ENCODE assay signal across 12 mouse cellular contexts in the genomic region with DNA sequence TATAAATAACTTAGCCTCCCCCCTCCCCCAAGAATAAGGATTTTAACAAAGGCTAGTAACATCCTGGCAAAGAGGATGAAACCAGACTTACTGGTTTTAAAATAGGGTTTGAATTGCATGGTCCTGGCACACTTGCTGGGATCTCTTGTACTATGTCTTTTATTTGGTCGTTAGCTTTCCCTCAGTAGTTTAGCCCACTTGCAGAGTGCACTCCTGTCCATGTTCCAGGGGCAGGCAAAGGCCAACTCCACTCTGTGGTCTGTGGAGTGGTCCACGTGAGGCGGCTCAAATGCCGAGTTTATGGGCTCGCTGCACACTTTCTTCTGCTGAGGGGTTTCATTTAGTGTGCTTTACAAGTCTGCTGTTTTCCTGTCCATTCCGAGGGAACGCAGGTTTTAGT. TPM values are rescaled to one million over a fixed set of nuclear protein-coding genes. Genes with fewer than 3 reads are reported as not detected.
DNase-seq lines count a peak whose midpoint lies in the region; ATAC-seq and TF ChIP-seq lines count a peak whose summit lies in the region.
"Had no signal": no experiment of that assay in that cellular context is flagged by ENCODE, and none has a peak within 500 bp of the region (broad histone marks: within the 10 kb centered on the region; RNA-seq: fewer than 3 reads in every experiment).

No protein-coding gene starts in this region.

- TF ChIP-seq CTCF in hindbrain, postnatal 0 days (IDR thresholded peaks at IDR 0.05; ENCODE audit: low read depth), result no peak
- no peak for TF ChIP-seq CTCF in lung, adult 2 months (IDR thresholded peaks at IDR 0.05; ENCODE audit: insufficient read depth, low read length)
- TF ChIP-seq CTCF in cerebellum, adult 2 months (IDR thresholded peaks at IDR 0.05; ENCODE audit: borderline replicate concordance, insufficient read depth, low read depth, low read length), result no peak

- no peaks in the 10 kb centered on the region for H3K27me3 ChIP-seq in hindbrain, postnatal 0 days (ENCODE audit: insufficient read depth, low read length)
- H3K27me3 ChIP-seq in hindbrain, embryonic 13.5 days, result no peaks in the 10 kb centered on the region
- H3K27me3 ChIP-seq in embryonic facial prominence, embryonic 14.5 days (replicated peaks; ENCODE audit: control insufficient read depth, insufficient read depth, low read length), result no peaks in the 10 kb centered on the region
- no peaks in the 10 kb centered on the region for H3K27me3 ChIP-seq in kidney, embryonic 16.5 days (ENCODE audit: insufficient read depth, low read length)
- H3K27me3 ChIP-seq in cerebellum, adult 2 months (ENCODE audit: control insufficient read depth, insufficient read depth, low read length), result no peaks in the 10 kb centered on the region
- H3K27me3 ChIP-seq: embryonic facial prominence, embryonic 12.5 days; midbrain, embryonic 12.5 days had no signal

- no peak for DNase-seq in hindbrain, postnatal 0 days (ENCODE audit: low spot score)
- DNase-seq in embryonic facial prominence, embryonic 14.5 days (ENCODE audit: low spot score), result peak; percentile 45
- DNase-seq in lung, adult 2 months, result peak; percentile 38
- DNase-seq in cerebellum, adult 2 months, result no peak
- no peak for DNase-seq in gastrocnemius, adult 18-20 months (ENCODE audit: low spot score)
- DNase-seq: cerebellum, postnatal 25 days; right cerebral cortex, postnatal 25 days had no signal

- no peak overlapping the region for H3K4me3 ChIP-seq in hindbrain, postnatal 0 days (ENCODE audit: low read length)
- no peak overlapping the region for H3K4me3 ChIP-seq in hindbrain, embryonic 13.5 days
- no peak overlapping the region for H3K4me3 ChIP-seq in embryonic facial prominence, embryonic 14.5 days (ENCODE audit: low read depth, low read length)
- no peak overlapping the region for H3K4me3 ChIP-seq in kidney, embryonic 16.5 days (ENCODE audit: low read length)
- H3K4me3 ChIP-seq in lung, adult 2 months (replicated peaks; ENCODE audit: extremely low read depth, low read depth, low read length), result no peak overlapping the region
- no peak overlapping the region for H3K4me3 ChIP-seq in cerebellum, adult 2 months (replicated peaks; ENCODE audit: insufficient read depth, low read depth, low read length)
- H3K4me3 ChIP-seq: embryonic facial prominence, embryonic 12.5 days; midbrain, embryonic 12.5 days had no signal

- no peak overlapping the region for H3K27ac ChIP-seq in hindbrain, postnatal 0 days
- H3K27ac ChIP-seq in hindbrain, embryonic 13.5 days, result no peak overlapping the region
- H3K27ac ChIP-seq in embryonic facial prominence, embryonic 14.5 days (replicated peaks; ENCODE audit: low read depth, low read length), result no peak overlapping the region
- 0 out of 2 replicates have a peak overlapping the region, but pooled peaks have one; percentile 10 for H3K27ac ChIP-seq in kidney, embryonic 16.5 days (ENCODE audit: low read length)
- H3K27ac ChIP-seq in cerebellum, adult 2 months (ENCODE audit: insufficient read depth, low read length), result no peak overlapping the region
- H3K27ac ChIP-seq: embryonic facial prominence, embryonic 12.5 days; midbrain, embryonic 12.5 days had no signal

- H3K4me2 ChIP-seq in hindbrain, postnatal 0 days (ENCODE audit: low read depth, low read length), result peak overlapping the region; percentile 96
- H3K4me2 ChIP-seq in hindbrain, embryonic 13.5 days, result no peak overlapping the region
- 0 out of 2 replicates have a peak overlapping the region, but pooled peaks have one; percentile 19 for H3K4me2 ChIP-seq in embryonic facial prominence, embryonic 14.5 days (ENCODE audit: low read depth, low read length)
- H3K4me2 ChIP-seq in kidney, embryonic 16.5 days (replicated peaks; ENCODE audit: low read depth, low read length), result peak overlapping the region; percentile 12; the same call in 1 of the 2 replicates
- H3K4me2 ChIP-seq: liver, embryonic 11.5 days; midbrain, embryonic 12.5 days had no signal

- no peak for ATAC-seq in hindbrain, postnatal 0 days
- no peak for ATAC-seq in hindbrain, embryonic 13.5 days (ENCODE audit: low FRiP score)
- ATAC-seq in embryonic facial prominence, embryonic 14.5 days (ENCODE audit: low read depth), result no peak
- no peak for ATAC-seq in kidney, embryonic 16.5 days (ENCODE audit: low FRiP score, low TSS enrichment)

- 0 out of 2 replicates have a peak overlapping the region, but pooled peaks have one; percentile 19 for H3K9ac ChIP-seq in hindbrain, postnatal 0 days (replicated peaks; ENCODE audit: low read length)
- no peak overlapping the region for H3K9ac ChIP-seq in hindbrain, embryonic 13.5 days
- no peak overlapping the region for H3K9ac ChIP-seq in embryonic facial prominence, embryonic 14.5 days (ENCODE audit: low read depth, low read length)
- H3K9ac ChIP-seq in kidney, embryonic 16.5 days (replicated peaks; ENCODE audit: low read length), result 0 out of 2 replicates have a peak overlapping the region, but pooled peaks have one; percentile 26
- H3K9ac ChIP-seq: embryonic facial prominence, embryonic 12.5 days; midbrain, embryonic 12.5 days had no signal

- WGBS in hindbrain, postnatal 0 days, result 64% methylated on average over 7 of the region's 7 CpGs
- 82% methylated on average over 7 of the region's 7 CpGs for WGBS in hindbrain, embryonic 13.5 days
- 68% methylated on average over 7 of the region's 7 CpGs for WGBS in embryonic facial prominence, embryonic 14.5 days
- 54% methylated on average over 7 of the region's 7 CpGs for WGBS in kidney, embryonic 16.5 days
- 64% methylated on average over 7 of the region's 7 CpGs for WGBS in lung, adult 2 months
- WGBS in cerebellum, adult 2 months, result 54% methylated on average over 7 of the region's 7 CpGs

- H3K4me1 ChIP-seq in hindbrain, postnatal 0 days (ENCODE audit: insufficient read depth, low read length), result peaks cover 23% of the 10 kb centered on the region
- H3K4me1 ChIP-seq in hindbrain, embryonic 13.5 days (replicated peaks), result peaks cover 32% of the 10 kb centered on the region
- peaks cover 24% of the 10 kb centered on the region for H3K4me1 ChIP-seq in embryonic facial prominence, embryonic 14.5 days (ENCODE audit: control insufficient read depth, insufficient read depth, low read length)
- H3K4me1 ChIP-seq in kidney, embryonic 16.5 days (ENCODE audit: insufficient read depth, low read length), result peaks cover 39% of the 10 kb centered on the region
- H3K4me1 ChIP-seq in lung, adult 2 months (ENCODE audit: control insufficient read depth, insufficient read depth, low read length), result peaks cover 10% of the 10 kb centered on the region
- H3K4me1 ChIP-seq in cerebellum, adult 2 months (ENCODE audit: control insufficient read depth, insufficient read depth, low read length), result peaks cover 5% of the 10 kb centered on the region; the same call in 1 of the 2 replicates

- TF ChIP-seq POLR2A in lung, adult 2 months (IDR thresholded peaks at IDR 0.05; ENCODE audit: borderline replicate concordance, extremely low read depth, low read depth, low read length), result no peak
- no peak for TF ChIP-seq POLR2A in cerebellum, adult 2 months (IDR thresholded peaks at IDR 0.05; ENCODE audit: borderline replicate concordance, insufficient read depth, low read length)

- no peaks in the 10 kb centered on the region for H3K9me3 ChIP-seq in hindbrain, postnatal 0 days (ENCODE audit: low read length)
- no peaks in the 10 kb centered on the region for H3K9me3 ChIP-seq in hindbrain, embryonic 13.5 days
- no peaks in the 10 kb centered on the region for H3K9me3 ChIP-seq in embryonic facial prominence, embryonic 14.5 days (ENCODE audit: control insufficient read depth, low read length)
- H3K9me3 ChIP-seq in kidney, embryonic 16.5 days (ENCODE audit: low read length), result no peaks in the 10 kb centered on the region
- H3K9me3 ChIP-seq: embryonic facial prominence, embryonic 12.5 days; midbrain, embryonic 12.5 days had no signal

- peaks cover 15% of the 10 kb centered on the region for H3K36me3 ChIP-seq in hindbrain, postnatal 0 days (ENCODE audit: insufficient read depth, low read length)
- peaks cover 29% of the 10 kb centered on the region for H3K36me3 ChIP-seq in hindbrain, embryonic 13.5 days
- peaks cover 34% of the 10 kb centered on the region for H3K36me3 ChIP-seq in embryonic facial prominence, embryonic 14.5 days (ENCODE audit: control insufficient read depth, insufficient read depth, low read length)
- H3K36me3 ChIP-seq in kidney, embryonic 16.5 days (ENCODE audit: insufficient read depth, low read length), result peaks cover 20% of the 10 kb centered on the region

RNA-seq across cellular contexts. Expression of a gene that starts 3.2 kb away (rescaled TPM):
- total RNA-seq in hindbrain, postnatal 0 days (2014; rRNA removed), result 21.4 and 21.9 TPM in 2 replicates
- polyA plus RNA-seq in hindbrain, postnatal 0 days (2015; fragmentation: Nextera tagmentation; extraction: Ambion mirVana), result 17.2 and 19.1 TPM in 2 replicates
- 25.0 and 26.3 TPM in 2 replicates for polyA plus RNA-seq in hindbrain, embryonic 13.5 days (2015; fragmentation: Nextera tagmentation; extraction: Ambion mirVana)
- 34.3 and 39.8 TPM in 2 replicates for polyA plus RNA-seq in embryonic facial prominence, embryonic 14.5 days (2014; fragmentation: Nextera tagmentation; extraction: Ambion mirVana)
- 50.7 and 54.0 TPM in 2 replicates for polyA plus RNA-seq in kidney, embryonic 16.5 days (2015; fragmentation: Nextera tagmentation; extraction: Ambion mirVana)
- polyA plus RNA-seq in lung, adult 2 months (2012; rRNA removed), result 17.5 and 18.0 TPM in 2 replicates
- 15.0 and 16.2 TPM in 2 replicates for polyA plus RNA-seq in cerebellum, adult 2 months (2012; rRNA removed)
- total RNA-seq in gastrocnemius, adult 18-20 months (2021), result 1 to 10 TPM; 5.0 to 5.4 TPM

RNA-seq across cellular contexts. Expression of a gene that starts 4.3 kb away (rescaled TPM):
- 321 and 337 TPM in 2 replicates for total RNA-seq in hindbrain, postnatal 0 days (2014; rRNA removed)
- 278 and 295 TPM in 2 replicates for polyA plus RNA-seq in hindbrain, postnatal 0 days (2015; fragmentation: Nextera tagmentation; extraction: Ambion mirVana)
- polyA plus RNA-seq in hindbrain, embryonic 13.5 days (2015; fragmentation: Nextera tagmentation; extraction: Ambion mirVana), result 310 and 317 TPM in 2 replicates
- 137 and 156 TPM in 2 replicates for polyA plus RNA-seq in embryonic facial prominence, embryonic 14.5 days (2014; fragmentation: Nextera tagmentation; extraction: Ambion mirVana)
- polyA plus RNA-seq in kidney, embryonic 16.5 days (2015; fragmentation: Nextera tagmentation; extraction: Ambion mirVana), result 143 and 144 TPM in 2 replicates
- 85.4 and 112 TPM in 2 replicates for polyA plus RNA-seq in lung, adult 2 months (2012; rRNA removed)
- 185 and 196 TPM in 2 replicates for polyA plus RNA-seq in cerebellum, adult 2 months (2012; rRNA removed)
- 10 to 100 TPM; 51.8 to 57.1 TPM for total RNA-seq in gastrocnemius, adult 18-20 months (2021)

RNA-seq across cellular contexts. Expression of a gene that starts 49.8 kb away (rescaled TPM):
- total RNA-seq in hindbrain, postnatal 0 days (2014; rRNA removed), result 0.89 and 3.3 TPM in 2 replicates
- 1.7 and 2.5 TPM in 2 replicates for polyA plus RNA-seq in hindbrain, postnatal 0 days (2015; fragmentation: Nextera tagmentation; extraction: Ambion mirVana)
- 2.4 and 2.7 TPM in 2 replicates for polyA plus RNA-seq in hindbrain, embryonic 13.5 days (2015; fragmentation: Nextera tagmentation; extraction: Ambion mirVana)
- 1.8 and 3.6 TPM in 2 replicates for polyA plus RNA-seq in embryonic facial prominence, embryonic 14.5 days (2014; fragmentation: Nextera tagmentation; extraction: Ambion mirVana)
- polyA plus RNA-seq in kidney, embryonic 16.5 days (2015; fragmentation: Nextera tagmentation; extraction: Ambion mirVana), result 2.5 and 2.6 TPM in 2 replicates
- 6.8 and 10.1 TPM in 2 replicates for polyA plus RNA-seq in lung, adult 2 months (2012; rRNA removed)
- 1.7 and 2.2 TPM in 2 replicates for polyA plus RNA-seq in cerebellum, adult 2 months (2012; rRNA removed)
- total RNA-seq in gastrocnemius, adult 18-20 months (2021), result under 1 TPM; 0.27 to 0.43 TPM

RNA-seq across cellular contexts. Expression of a gene that starts 59.0 kb away (rescaled TPM):
- total RNA-seq in hindbrain, postnatal 0 days (2014; rRNA removed), result 7.5 and 12.3 TPM in 2 replicates
- polyA plus RNA-seq in hindbrain, postnatal 0 days (2015; fragmentation: Nextera tagmentation; extraction: Ambion mirVana), result 9.9 and 10.5 TPM in 2 replicates
- 8.2 and 11.2 TPM in 2 replicates for polyA plus RNA-seq in hindbrain, embryonic 13.5 days (2015; fragmentation: Nextera tagmentation; extraction: Ambion mirVana)
- 3.7 and 4.6 TPM in 2 replicates for polyA plus RNA-seq in embryonic facial prominence, embryonic 14.5 days (2014; fragmentation: Nextera tagmentation; extraction: Ambion mirVana)
- polyA plus RNA-seq in kidney, embryonic 16.5 days (2015; fragmentation: Nextera tagmentation; extraction: Ambion mirVana), result 14.7 and 16.9 TPM in 2 replicates
- 26.5 and 27.1 TPM in 2 replicates for polyA plus RNA-seq in lung, adult 2 months (2012; rRNA removed)
- 32.3 and 32.9 TPM in 2 replicates for polyA plus RNA-seq in cerebellum, adult 2 months (2012; rRNA removed)
- 1 to 10 TPM; 1.6 to 1.9 TPM for total RNA-seq in gastrocnemius, adult 18-20 months (2021)

Comparison
In these comparisons a context has a peak if more than half of its experiments do, and no peak if none do; other contexts are left out.
1. H3K9ac ChIP-seq: peak in hindbrain, postnatal 0 days (single experiment) and kidney, embryonic 16.5 days (single experiment); none in hindbrain, embryonic 13.5 days (single experiment) and embryonic facial prominence, embryonic 14.5 days (single experiment).
2. DNase-seq: peak in embryonic facial prominence, embryonic 14.5 days (single experiment) and lung, adult 2 months (single experiment); none in hindbrain, postnatal 0 days (single experiment), cerebellum, adult 2 months (0 of 2) and gastrocnemius, adult 18-20 months (single experiment).